Mouse (Mus musculus): ENCODE data around the gene Xdh.

DNA sequence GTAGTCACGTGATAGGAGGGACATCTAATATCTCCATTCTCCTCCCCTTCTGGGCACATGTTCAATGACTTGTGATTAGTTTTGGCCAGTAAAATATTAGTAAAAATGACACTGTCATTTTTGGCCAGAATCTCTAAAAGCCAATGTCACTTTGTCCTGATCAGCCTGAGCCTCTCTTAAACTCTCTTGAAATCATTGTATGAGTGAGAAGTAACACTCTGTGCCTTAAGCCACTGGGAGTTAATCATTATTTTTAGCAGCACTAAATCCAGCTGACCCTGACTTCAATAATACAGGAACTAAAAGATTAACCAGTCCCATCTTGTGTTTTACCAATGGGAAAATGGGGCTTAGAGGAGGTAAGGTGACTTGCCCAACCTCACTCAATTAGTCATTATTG lies 102.6 kb downstream of the Xdh start:
- TF ChIP-seq POLR2AphosphoS2 (IDR thresholded peaks at IDR 0.05; ENCODE audit: low read depth, low read length): no peak
- no peak for TF ChIP-seq MAFK (IDR thresholded peaks at IDR 0.05; ENCODE audit: insufficient replicate concordance, low read length)
- TF ChIP-seq CTCF (conservative IDR thresholded peaks at IDR 0.05 in 1 of 2, IDR thresholded peaks at IDR 0.05 in 1 of 2; ENCODE audit: low read depth in 2 of 2, low read length in 2 of 2): no peak
- TF ChIP-seq MXI1 (IDR thresholded peaks at IDR 0.05; ENCODE audit: low read depth, low read length): no peak
